Mouse (Mus musculus): ENCODE results near the gene Adar.

The Adar gene

GRCm38 (mm10) chr3:89732091-89732490, 17.3 kb downstream of the Adar start:
- DNase-seq = no peak

DNA sequence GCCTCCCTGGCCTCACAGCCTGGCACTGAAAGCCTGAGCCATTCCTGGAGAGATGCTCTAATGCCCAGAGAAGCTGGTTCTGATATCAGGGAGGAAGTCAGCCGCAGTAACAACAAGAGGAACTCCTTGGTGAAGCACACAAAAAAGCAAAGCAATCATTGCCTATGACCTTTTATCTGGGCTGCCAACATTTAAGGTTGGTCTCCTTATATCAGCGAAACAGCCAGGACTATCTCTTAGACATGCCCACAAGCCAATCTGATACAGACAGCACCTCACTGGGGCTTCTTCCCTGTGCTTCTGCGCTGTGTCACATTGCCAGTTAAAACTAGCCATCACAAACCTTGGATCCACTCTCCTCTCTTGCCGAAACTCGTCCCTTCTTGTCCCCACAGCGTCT, 23.7 kb downstream of the Adar start:
- DNase-seq = no peak

DNA sequence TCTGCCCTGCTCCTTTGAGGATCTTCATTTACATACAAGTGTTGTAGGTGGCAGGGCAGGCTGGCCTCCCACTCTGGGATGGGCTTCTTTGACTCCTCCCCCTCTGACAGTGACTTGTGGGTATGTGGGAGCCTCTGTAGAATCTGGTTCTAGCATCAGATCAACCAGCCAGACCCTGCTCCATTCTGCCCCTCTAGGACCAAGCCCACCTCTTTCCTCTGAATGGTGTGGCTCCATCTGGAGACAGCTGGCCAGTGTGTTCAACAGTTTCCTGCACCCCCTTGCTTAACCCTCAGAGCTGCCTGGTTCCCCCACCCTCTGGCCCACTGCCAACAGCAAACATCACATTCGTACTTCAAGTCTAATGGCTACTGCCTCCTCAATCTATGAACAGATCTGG, 37.5 kb downstream of the Adar start:
- no peak for DNase-seq

DNA sequence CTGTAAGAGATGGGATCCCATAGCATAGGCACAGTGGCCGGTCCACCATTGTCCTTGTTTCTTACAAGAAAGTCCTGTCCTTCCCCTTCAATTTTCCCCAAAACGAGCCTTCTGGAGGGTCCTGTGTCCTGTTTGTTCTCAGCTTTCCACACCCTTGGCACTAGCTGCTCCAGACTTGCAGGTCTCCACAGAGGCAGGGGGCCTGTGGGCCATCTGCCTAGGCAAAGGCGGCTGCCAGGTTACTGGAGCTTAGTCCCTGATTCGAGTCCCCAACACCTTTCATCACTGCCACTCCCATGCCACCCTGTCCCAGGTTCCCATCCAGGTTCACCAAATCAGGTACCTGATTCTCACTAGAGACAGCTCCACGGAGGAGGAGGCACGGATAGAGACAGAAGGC, 40.5 kb downstream of the Adar start:
- DNase-seq = no peak

GRCm38 (mm10) chr3:89757851-89758250, 43.0 kb downstream of the Adar start:
- no peak for DNase-seq

GRCm38 (mm10) chr3:89759786-89760185, 45.0 kb downstream of the Adar start:
- DNase-seq = no peak

- no peak for DNase-seq
Measured at GRCm38 (mm10) chr3:89764119-89764724, 49.4 kb downstream of the Adar start, which contains the start of gene Chrnb2. Chrnb2 (minus strand) TSS chr3:89764632.

- no peak for DNase-seq
Measured at GRCm38 (mm10) chr3:89769584-89769983, 54.8 kb downstream of the Adar start.

GRCm38 (mm10) chr3:89770425-89771002, 55.7 kb downstream of the Adar start:
- DNase-seq = no peak

DNA sequence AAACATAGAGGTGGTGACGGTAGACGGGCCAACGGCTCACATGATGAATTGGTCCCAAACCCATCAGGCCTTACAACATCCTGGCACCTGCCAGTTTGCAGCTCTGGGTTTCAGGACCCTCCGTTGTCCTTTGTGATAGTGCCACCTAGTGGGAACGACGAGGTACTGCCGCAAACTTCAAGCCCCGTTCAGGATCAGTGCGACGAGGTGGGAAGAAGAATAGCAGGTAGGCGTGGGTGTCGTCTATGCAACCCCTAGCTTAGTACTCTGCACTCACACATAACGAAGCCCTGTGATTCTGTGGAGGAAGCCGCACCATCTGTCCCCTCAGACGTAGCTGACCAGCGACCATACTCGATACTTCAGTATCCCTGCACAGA, 57.8 kb downstream of the Adar start:
- peak; percentile 71 for DNase-seq

DNA sequence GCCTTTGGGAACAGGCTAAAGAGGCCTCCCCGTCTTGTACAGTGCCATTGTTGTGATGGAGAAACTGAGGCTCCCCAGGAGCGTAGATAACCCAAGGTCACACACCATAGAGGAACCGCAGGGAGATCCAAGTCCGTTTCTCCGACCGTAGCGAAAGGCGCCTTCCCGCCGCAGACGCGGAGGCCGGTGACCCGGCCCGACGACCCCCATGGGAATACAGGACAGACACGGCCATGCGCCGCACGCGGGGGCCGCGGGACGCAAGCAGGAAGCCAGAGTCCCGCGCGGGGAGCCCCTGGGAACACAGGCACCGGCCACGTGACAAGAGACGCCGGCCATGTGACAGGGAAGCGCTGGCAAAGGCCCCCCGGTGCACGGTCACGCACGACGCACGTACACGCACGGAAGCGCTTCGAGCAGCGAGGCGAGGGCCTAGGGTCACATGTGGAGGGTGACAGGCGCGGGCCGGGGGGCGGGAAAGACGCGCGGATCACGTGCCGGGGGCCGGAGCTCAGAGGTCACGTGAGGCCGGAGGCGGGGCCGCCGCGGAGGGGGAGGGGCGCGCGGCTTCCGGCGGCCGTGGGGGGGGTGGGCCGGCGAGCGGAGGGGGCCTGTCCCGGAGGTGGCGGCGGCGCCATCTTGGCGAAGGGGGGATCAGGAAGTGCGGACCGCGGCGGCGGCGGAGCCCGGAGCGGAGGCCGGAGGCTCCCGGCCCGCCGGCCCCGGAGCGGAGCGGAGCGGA, 58.3 kb downstream of the Adar start, which contains the start of gene Ube2q1:
TSS of gene Ube2q1 (plus strand) at position 649 of the 742 bp plus-strand sequence.
- DNase-seq = peak; percentile 99

- no peak for DNase-seq
Measured at GRCm38 (mm10) chr3:89773740-89774211, 59.0 kb downstream of the Adar start.

GRCm38 (mm10) chr3:89774236-89774960, 59.6 kb downstream of the Adar start:
- no peak for DNase-seq

- no peak for DNase-seq
Measured at GRCm38 (mm10) chr3:89776001-89776400, 61.2 kb downstream of the Adar start.

GRCm38 (mm10) chr3:89780102-89780501, 65.3 kb downstream of the Adar start:
- no peak for DNase-seq

GRCm38 (mm10) chr3:89781640-89782039, 66.8 kb downstream of the Adar start:
- no peak for DNase-seq

DNA sequence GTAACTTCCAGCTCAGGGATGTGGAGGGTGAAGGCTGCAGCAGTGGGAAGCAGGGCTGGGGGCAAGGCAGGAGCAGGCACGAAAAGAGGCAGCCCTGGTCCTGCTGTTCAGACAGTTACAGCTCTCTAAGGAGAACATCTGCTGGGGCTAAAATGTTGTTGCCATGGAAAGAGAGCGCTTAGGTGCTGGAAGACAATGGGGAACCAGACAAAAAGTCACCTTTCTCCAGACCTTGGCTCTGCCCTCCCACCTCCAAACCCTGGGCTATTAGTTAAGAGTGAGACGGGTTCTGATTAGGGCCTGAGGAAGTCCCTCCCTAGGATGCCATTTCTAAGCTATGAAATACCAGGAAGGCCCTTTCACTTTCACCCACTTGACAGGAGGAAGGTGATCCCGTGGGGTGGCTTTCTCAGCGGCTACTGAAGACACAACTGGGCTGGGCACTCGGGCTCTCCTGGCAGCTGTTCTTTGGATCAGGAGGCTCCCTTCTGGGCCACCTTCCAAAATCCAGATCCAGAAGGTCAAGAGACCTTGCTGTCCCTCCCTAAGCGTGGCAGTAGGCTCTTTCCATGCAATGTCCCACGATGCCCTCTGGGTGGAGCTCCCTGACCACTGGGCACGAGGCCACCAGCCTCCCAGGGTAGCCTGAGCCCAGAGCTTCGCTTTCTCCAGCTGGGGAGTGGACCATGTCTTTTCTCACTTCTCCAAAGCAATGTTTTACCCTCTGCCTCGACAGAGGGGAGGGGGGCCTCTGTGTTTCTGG, 70.3 kb downstream of the Adar start:
- peak; percentile 53 for DNase-seq

GRCm38 (mm10) chr3:89786275-89786674, 71.5 kb downstream of the Adar start:
- no peak for DNase-seq

- no peak for DNase-seq
Measured at GRCm38 (mm10) chr3:89788680-89789352, 74.0 kb downstream of the Adar start.

GRCm38 (mm10) chr3:89794616-89795015, 79.8 kb downstream of the Adar start:
- DNase-seq = no peak

DNA sequence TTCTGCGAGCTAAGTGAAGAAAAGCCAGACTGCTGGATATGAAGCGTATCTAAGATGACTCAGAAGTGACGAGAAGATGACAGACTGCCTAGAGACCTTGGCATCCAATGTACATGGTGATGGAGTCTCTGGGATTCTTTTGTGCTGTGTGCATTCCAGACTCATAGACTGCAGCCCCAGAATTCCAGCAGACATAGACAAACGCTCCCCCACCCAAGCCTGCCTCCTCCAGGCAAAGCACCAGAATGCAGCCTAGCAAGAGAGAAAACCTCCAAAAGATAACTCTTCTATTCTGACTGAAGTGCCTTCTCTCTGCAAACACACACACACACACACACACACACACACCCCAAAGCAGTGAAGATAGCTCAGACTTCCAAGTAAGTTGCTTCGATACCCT, 80.9 kb downstream of the Adar start:
- no peak for DNase-seq

DNA sequence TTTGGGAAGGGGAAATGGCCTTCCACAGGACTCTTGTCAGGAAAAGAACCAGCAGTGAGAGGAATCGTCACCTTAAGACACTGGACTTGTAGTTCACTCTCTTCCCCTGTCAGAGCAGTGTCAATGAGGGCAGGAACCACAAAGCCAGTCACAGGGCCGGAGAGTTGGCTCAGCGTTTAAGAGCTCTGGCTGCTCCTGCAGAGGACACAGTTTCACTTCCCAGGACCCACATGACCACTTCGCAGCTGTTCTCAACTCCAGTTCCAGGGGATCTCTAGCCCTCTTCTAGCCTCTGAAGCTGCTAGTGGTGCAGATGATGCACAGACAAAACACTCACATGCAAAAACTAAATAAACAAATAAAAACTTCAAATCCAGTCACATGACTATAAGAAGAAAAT, 81.5 kb downstream of the Adar start:
- peak; percentile 63 for DNase-seq
